Mouse (Mus musculus) liver, postnatal 0 days (tissue): ENCODE data around the gene Prss35. TPM values are rescaled to one million over a fixed set of nuclear protein-coding genes. Genes with fewer than 3 reads are reported as not detected.
A peak's percentile ranks its signal among the peaks of the same experiment; 100 is the strongest.

ENCODE experiments used
- ATAC-seq: fragments of 200-750 bp; cut with Nextera tagmentation; 2 replicates; pipeline ENCODE4 v1.8.0; 2017; ENCODE audit warnings: mild to moderate bottlenecking, moderate library complexity
- DNase-seq: peaks from one replicate; pipeline ENCODE4 v3.0.0-alpha.2; 2016
- H3K27ac ChIP-seq: fragments of 300-500 bp; sonication (generic); 2 replicates; pipeline ENCODE4 v1.5.1; 2014; ENCODE audit warnings: antibody characterized with exemption, moderate library complexity, mild to moderate bottlenecking, low read depth
- H3K27me3 ChIP-seq: fragments of 300-500 bp; sonication (generic); 2 replicates; pipeline ENCODE4 v1.6.1; 2014; ENCODE audit warnings: low read length, control low read depth, mixed read lengths; ENCODE audit not compliant: insufficient read depth
- H3K36me3 ChIP-seq: fragments of 300-500 bp; sonication (generic); replicated peaks from 2 replicates; pipeline ENCODE4 v1.6.1; 2014; ENCODE audit warnings: mild to moderate bottlenecking, control low read depth, low read length, moderate library complexity, mixed read lengths; ENCODE audit not compliant: insufficient read depth
- H3K4me1 ChIP-seq: fragments of 300-500 bp; sonication (generic); 2 replicates; pipeline ENCODE4 v1.6.1; 2014; ENCODE audit warnings: antibody characterized with exemption, mild to moderate bottlenecking, control low read depth; ENCODE audit not compliant: insufficient read depth
- H3K4me2 ChIP-seq: fragments of 300-500 bp; sonication (generic); 2 replicates; pipeline ENCODE4 v1.6.1; 2014; ENCODE audit warnings: low read depth, mild to moderate bottlenecking, low read length, moderate library complexity, mixed read lengths
- H3K4me3 ChIP-seq: fragments of 300-500 bp; sonication (generic); 2 replicates; pipeline ENCODE4 v1.5.1; 2014; ENCODE audit warnings: low read depth, low read length
- H3K9ac ChIP-seq: fragments of 300-500 bp; sonication (generic); replicated peaks from 2 replicates; pipeline ENCODE4 v1.6.1; 2014; ENCODE audit warnings: mild to moderate bottlenecking, moderate library complexity
- H3K9me3 ChIP-seq: fragments of 300-500 bp; sonication (generic); 2 replicates; pipeline ENCODE4 v1.6.1; 2016; ENCODE audit warnings: mild to moderate bottlenecking, control low read depth, low read length, mixed read lengths
- CTCF ChIP-seq: sonication (generic); IDR thresholded peaks from 2 replicates; pipeline ENCODE4 v1.5.1; 2016; ENCODE audit warnings: antibody characterized with exemption, low read depth
- EP300 ChIP-seq: IDR thresholded peaks from 2 replicates; pipeline ENCODE4 v1.6.1; 2016; ENCODE audit warnings: antibody characterized with exemption, low read depth, mild to moderate bottlenecking
- WGBS: fragments of 180-500 bp; shearing (Covaris S2); extraction: QIAGEN DNeasy Blood & Tissue Kit; methylation state at CpG from one replicate; pipeline ENCODE4 v1.1.7; 2014; ENCODE audit not compliant: insufficient replicate concordance; 5-methylcytosine and 5-hydroxymethylcytosine counted together
- polyA plus RNA-seq: library from polyadenylated mRNA; unstranded; fragments of >200 nt; fragmentation: Nextera tagmentation; extraction: Ambion mirVana; gene quantifications from 2 replicates; pipeline ENCODE4 v1.2.1, GENCODE M21; 2015

The Prss35 gene
- polyA plus RNA-seq, 1 experiment from 2014 or later = 0.54 TPM

GRCm38 (mm10) chr9:86799099-86799498 is 55.6 kb downstream of the Prss35 start:
- no peak for ATAC-seq
- Histone ChIP-seq H3K9ac (no peak overlapping the region), H3K4me1 (no peaks in the 10 kb centered on the region), H3K27ac (no peak overlapping the region), H3K9me3 (no peaks in the 10 kb centered on the region), H3K4me3 (no peak overlapping the region), H3K36me3 (no peaks in the 10 kb centered on the region), H3K27me3 (no peaks in the 10 kb centered on the region), H3K4me2 (no peak overlapping the region)
- WGBS = 76% methylated on average over 7 of the region's 7 CpGs
- DNase-seq = no peak
- TF ChIP-seq EP300 = no peak
- no peak for TF ChIP-seq CTCF

DNA sequence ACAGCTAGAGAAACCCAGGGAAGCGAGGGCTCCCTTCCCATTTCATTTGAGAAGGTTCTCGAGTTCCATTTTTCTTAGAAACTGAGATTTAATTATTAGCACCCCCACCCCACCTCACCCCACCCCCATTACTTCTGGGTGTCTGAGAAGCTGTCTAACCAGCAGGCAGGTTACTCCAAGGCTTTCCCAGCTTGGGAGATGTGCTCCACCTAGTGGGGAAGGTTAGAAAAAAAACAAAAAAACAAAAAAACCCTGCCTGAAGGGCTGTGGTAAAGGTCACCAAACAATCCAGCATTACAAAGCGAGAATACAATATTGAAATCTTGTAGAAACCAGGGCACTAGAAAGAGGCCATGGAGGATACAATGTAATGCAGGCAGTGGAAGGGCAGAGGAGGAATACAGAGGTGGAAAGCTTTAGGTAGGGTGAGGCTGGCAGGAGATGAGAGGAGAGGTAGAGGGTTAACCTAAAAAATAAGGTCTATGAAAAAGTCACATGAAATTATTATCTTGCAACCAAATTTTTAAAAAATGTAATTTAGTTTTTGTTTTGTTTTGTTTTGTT is 57.2 kb downstream of the Prss35 start:
- no peak overlapping the region for H3K4me2 ChIP-seq
- no peaks in the 10 kb centered on the region for H3K27me3 ChIP-seq
- peak; percentile 52 for TF ChIP-seq CTCF
- TF ChIP-seq EP300 = no peak
- H3K9me3 ChIP-seq = no peaks in the 10 kb centered on the region
- no peaks in the 10 kb centered on the region for H3K4me1 ChIP-seq
- DNase-seq (no peak), ATAC-seq (no peak)
- no peaks in the 10 kb centered on the region for H3K36me3 ChIP-seq
- 28% methylated on average over 3 of the region's 3 CpGs for WGBS
- H3K9ac ChIP-seq = no peak overlapping the region
- H3K4me3 ChIP-seq = no peak overlapping the region
- no peak overlapping the region for H3K27ac ChIP-seq

Other genes starting within 250 kb of the Prss35 start
- gene Pgm3, start 171.8 kb upstream of the Prss35 start, polyA plus RNA-seq = 26.5 and 28.2 TPM in 2 replicates
- gene Rwdd2a, start 171.7 kb upstream of the Prss35 start, polyA plus RNA-seq = 1.2 and 1.4 TPM in 2 replicates
- gene Me1, start 47.7 kb upstream of the Prss35 start, polyA plus RNA-seq = 7.7 and 10.3 TPM in 2 replicates
- gene Snap91, start 137.0 kb downstream of the Prss35 start, polyA plus RNA-seq = not detected in 2 replicates